Mouse (Mus musculus): ENCODE data around the gene Prmt2. TPM values are rescaled to one million over a fixed set of nuclear protein-coding genes. Genes with fewer than 3 reads are reported as not detected.

Prmt2 gene
- polyA plus RNA-seq, 1 experiment, result 50.2 TPM

DNA sequence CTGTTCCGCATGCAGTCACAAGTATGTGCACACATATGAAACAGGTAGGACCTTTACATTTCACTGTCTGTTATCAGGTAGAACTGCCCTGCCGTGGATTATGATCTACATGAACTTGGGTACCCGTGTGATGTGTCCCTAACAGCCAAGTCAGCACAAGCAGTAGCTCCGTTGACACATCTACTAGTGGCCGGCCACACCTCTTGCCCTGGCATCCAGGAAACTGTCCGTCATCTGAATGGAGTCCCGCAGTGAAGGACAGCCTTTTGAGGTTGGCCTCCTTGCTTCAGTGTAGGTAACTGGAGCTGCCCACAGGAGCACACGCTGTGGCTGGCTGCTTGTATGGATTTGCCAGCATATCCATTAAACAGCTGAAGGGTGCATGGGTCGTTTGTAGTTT, 19.4 kb downstream of the Prmt2 start:
- Histone ChIP-seq H3K4me3 (ENCODE audit: insufficient read depth, poor library complexity, severe bottlenecking) (no peak overlapping the region), H3K36me3 (ENCODE audit: control insufficient read depth, insufficient read depth) (peaks cover 46% of the 10 kb centered on the region), H3K27me3 (ENCODE audit: control insufficient read depth, insufficient read depth, insufficient read length) (no peaks in the 10 kb centered on the region), H3ac (ENCODE audit: control insufficient read depth, insufficient read length, low read depth) (no peak overlapping the region), H3K79me2 (ENCODE audit: control insufficient read depth, insufficient read depth) (no peaks in the 10 kb centered on the region), H3K79me3 (ENCODE audit: low read depth) (no peaks in the 10 kb centered on the region)
- TF ChIP-seq MYOD1 (IDR thresholded peaks at IDR 0.05; ENCODE audit: control insufficient read depth, insufficient read length, low read depth) (no peak), USF1 (IDR thresholded peaks at IDR 0.05; ENCODE audit: low read depth) (no peak), MYOG (IDR thresholded peaks at IDR 0.05; ENCODE audit: control insufficient read depth, extremely low read depth, insufficient read length) (no peak), FOSL1 (IDR thresholded peaks at IDR 0.05; ENCODE audit: insufficient read depth, low read length, poor library complexity, severe bottlenecking) (no peak), MAX (IDR thresholded peaks at IDR 0.05) (no peak), CEBPB (IDR thresholded peaks at IDR 0.05; ENCODE audit: low read depth) (no peak), CTCF (IDR thresholded peaks at IDR 0.05; ENCODE audit: control insufficient read depth, insufficient read depth, insufficient read length) (no peak)

DNA sequence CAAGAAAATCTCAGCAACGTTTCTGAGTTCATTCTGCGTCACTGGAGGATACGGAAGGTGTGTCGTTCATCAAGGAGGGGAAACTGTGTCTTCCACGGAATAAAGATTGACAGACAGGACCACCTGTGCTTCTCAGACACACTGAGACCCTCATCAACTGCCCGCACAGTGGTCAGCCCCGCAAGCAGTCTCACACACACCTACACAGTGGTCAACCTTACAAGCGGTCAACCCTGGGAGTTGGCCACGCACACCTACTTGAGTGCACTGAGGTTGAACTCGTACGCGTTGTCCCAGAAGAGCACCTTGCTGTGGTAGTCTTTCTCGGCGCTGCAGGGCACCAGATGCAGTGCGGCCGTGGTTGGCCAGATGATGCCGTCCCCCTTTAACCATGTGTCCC, 20.6 kb downstream of the Prmt2 start:
- no peak overlapping the region for H3ac ChIP-seq (ENCODE audit: control insufficient read depth, insufficient read length, low read depth)
- TF ChIP-seq FOSL1 (IDR thresholded peaks at IDR 0.05; ENCODE audit: insufficient read depth, low read length, poor library complexity, severe bottlenecking) (no peak), MAX (IDR thresholded peaks at IDR 0.05) (no peak), MYOG (IDR thresholded peaks at IDR 0.05; ENCODE audit: control insufficient read depth, extremely low read depth, insufficient read length) (no peak), CEBPB (IDR thresholded peaks at IDR 0.05; ENCODE audit: low read depth) (no peak), CTCF (IDR thresholded peaks at IDR 0.05; ENCODE audit: control insufficient read depth, insufficient read depth, insufficient read length) (no peak), MYOD1 (IDR thresholded peaks at IDR 0.05; ENCODE audit: control insufficient read depth, insufficient read length, low read depth) (no peak), USF1 (IDR thresholded peaks at IDR 0.05; ENCODE audit: low read depth) (no peak)
- no peaks in the 10 kb centered on the region for H3K27me3 ChIP-seq (ENCODE audit: control insufficient read depth, insufficient read depth, insufficient read length)
- H3K79me2 ChIP-seq (ENCODE audit: control insufficient read depth, insufficient read depth), result no peaks in the 10 kb centered on the region
- peaks cover 46% of the 10 kb centered on the region for H3K36me3 ChIP-seq (ENCODE audit: control insufficient read depth, insufficient read depth)
- H3K79me3 ChIP-seq (ENCODE audit: low read depth), result no peaks in the 10 kb centered on the region
- H3K4me3 ChIP-seq (ENCODE audit: insufficient read depth, poor library complexity, severe bottlenecking), result no peak overlapping the region

DNA sequence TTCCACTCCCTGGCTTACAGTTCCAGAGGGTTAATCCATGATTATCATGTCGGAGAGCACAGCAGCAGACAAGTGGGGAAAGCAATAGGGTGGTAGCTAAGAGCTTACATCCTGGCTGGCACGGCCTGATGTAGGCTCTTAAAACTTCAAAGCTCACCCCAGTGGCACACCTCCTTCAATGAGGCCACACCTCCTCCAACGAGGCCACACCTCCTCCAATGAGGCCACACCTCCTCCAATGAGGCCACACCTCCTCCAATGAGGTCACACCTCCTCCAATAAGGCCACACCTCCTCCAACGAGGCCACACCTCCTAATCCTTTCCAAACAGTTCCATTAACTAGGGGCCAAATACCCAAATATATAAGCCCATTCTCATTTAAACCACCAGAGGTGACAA, 23.5 kb downstream of the Prmt2 start:
- no peak for TF ChIP-seq MYOD1 (IDR thresholded peaks at IDR 0.05; ENCODE audit: control insufficient read depth, insufficient read length, low read depth)
- TF ChIP-seq MYOG (IDR thresholded peaks at IDR 0.05; ENCODE audit: control insufficient read depth, extremely low read depth, insufficient read length), result no peak
- no peak for TF ChIP-seq FOSL1 (IDR thresholded peaks at IDR 0.05; ENCODE audit: insufficient read depth, low read length, poor library complexity, severe bottlenecking)
- TF ChIP-seq USF1 (IDR thresholded peaks at IDR 0.05; ENCODE audit: low read depth), result no peak
- TF ChIP-seq MAX (IDR thresholded peaks at IDR 0.05), result no peak
- no peak for TF ChIP-seq CTCF (IDR thresholded peaks at IDR 0.05; ENCODE audit: control insufficient read depth, insufficient read depth, insufficient read length)
- no peak for TF ChIP-seq CEBPB (IDR thresholded peaks at IDR 0.05; ENCODE audit: low read depth)
- Histone ChIP-seq H3K36me3 (ENCODE audit: control insufficient read depth, insufficient read depth) (peaks cover 39% of the 10 kb centered on the region), H3K4me3 (ENCODE audit: insufficient read depth, poor library complexity, severe bottlenecking) (no peak overlapping the region), H3ac (ENCODE audit: control insufficient read depth, insufficient read length, low read depth) (no peak overlapping the region), H3K79me3 (ENCODE audit: low read depth) (no peaks in the 10 kb centered on the region), H3K27me3 (ENCODE audit: control insufficient read depth, insufficient read depth, insufficient read length) (no peaks in the 10 kb centered on the region), H3K79me2 (ENCODE audit: control insufficient read depth, insufficient read depth) (no peaks in the 10 kb centered on the region)

DNA sequence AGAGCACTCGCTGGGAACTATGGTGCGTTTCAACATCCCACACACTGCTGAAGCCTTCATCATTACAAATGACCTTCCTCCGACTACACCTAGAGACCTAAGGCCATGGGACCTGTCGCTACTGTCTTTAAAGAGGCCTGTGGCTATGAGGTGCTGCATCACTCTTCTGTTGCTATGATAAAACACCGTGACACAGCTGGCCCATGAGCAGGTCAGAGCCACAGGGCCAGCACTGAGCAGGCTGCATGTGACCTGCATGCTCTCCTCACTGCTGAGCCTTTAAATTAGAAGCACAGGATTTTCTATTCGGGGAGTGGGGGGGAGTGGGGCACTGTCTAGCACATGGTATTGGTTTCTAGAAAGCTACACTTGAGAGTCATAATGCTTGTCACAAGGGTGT, 25.5 kb downstream of the Prmt2 start:
- H3K79me3 ChIP-seq (ENCODE audit: low read depth), result no peaks in the 10 kb centered on the region
- H3ac ChIP-seq (ENCODE audit: control insufficient read depth, insufficient read length, low read depth), result no peak overlapping the region
- peaks cover 52% of the 10 kb centered on the region for H3K36me3 ChIP-seq (ENCODE audit: control insufficient read depth, insufficient read depth)
- H3K79me2 ChIP-seq (ENCODE audit: control insufficient read depth, insufficient read depth), result no peaks in the 10 kb centered on the region
- H3K27me3 ChIP-seq (ENCODE audit: control insufficient read depth, insufficient read depth, insufficient read length), result no peaks in the 10 kb centered on the region
- no peak for TF ChIP-seq CTCF (IDR thresholded peaks at IDR 0.05; ENCODE audit: control insufficient read depth, insufficient read depth, insufficient read length)
- no peak overlapping the region for H3K4me3 ChIP-seq (ENCODE audit: insufficient read depth, poor library complexity, severe bottlenecking)

DNA sequence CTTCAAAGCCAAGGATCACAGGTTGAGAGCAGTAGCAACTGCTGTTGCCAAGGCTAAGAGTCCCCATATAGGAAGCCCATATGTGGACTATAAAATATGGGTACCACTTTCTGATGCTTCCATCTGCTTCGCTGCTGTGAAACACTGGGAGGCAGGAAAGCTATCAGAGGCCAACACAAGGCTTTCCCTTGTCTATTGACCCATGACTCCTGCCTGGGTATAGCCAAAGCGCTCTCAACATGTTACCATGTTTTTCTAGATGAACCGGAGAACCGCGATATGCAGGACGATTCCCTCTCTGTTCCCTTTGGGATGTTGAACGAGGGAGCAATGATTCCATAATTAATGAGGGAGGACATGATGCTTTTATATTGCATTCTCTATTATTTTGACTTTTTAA, 26.9 kb downstream of the Prmt2 start:
- Histone ChIP-seq H3K79me2 (ENCODE audit: control insufficient read depth, insufficient read depth) (no peaks in the 10 kb centered on the region), H3K36me3 (ENCODE audit: control insufficient read depth, insufficient read depth) (peaks cover 44% of the 10 kb centered on the region), H3K79me3 (ENCODE audit: low read depth) (no peaks in the 10 kb centered on the region), H3K4me3 (ENCODE audit: insufficient read depth, poor library complexity, severe bottlenecking) (no peak overlapping the region), H3ac (ENCODE audit: control insufficient read depth, insufficient read length, low read depth) (no peak overlapping the region), H3K27me3 (ENCODE audit: control insufficient read depth, insufficient read depth, insufficient read length) (no peaks in the 10 kb centered on the region)
- TF ChIP-seq USF1 (IDR thresholded peaks at IDR 0.05; ENCODE audit: low read depth), result no peak
- TF ChIP-seq CEBPB (IDR thresholded peaks at IDR 0.05; ENCODE audit: low read depth), result no peak
- no peak for TF ChIP-seq FOSL1 (IDR thresholded peaks at IDR 0.05; ENCODE audit: insufficient read depth, low read length, poor library complexity, severe bottlenecking)
- no peak for TF ChIP-seq MYOD1 (IDR thresholded peaks at IDR 0.05; ENCODE audit: control insufficient read depth, insufficient read length, low read depth)

DNA sequence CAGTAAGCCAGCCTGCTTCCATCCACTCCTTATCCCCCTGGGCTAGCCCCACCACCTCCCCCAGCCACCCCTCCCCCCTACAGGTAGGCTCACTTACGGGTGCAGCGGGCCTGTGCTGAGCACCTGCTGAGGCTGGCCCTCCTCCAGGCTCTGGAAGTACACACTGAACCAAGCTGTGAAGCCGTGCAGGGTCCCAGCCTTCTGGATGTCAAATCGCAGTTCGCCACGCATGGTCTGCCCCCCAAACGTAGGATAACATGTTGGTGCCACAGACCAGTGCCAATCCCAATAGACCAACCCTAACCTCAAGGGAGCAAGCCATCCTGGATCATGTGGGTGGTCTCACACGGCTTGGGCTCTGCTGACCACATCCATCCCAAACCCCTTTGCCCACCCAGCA, 28.4 kb downstream of the Prmt2 start:
- TF ChIP-seq CTCF (IDR thresholded peaks at IDR 0.05; ENCODE audit: control insufficient read depth, insufficient read depth, insufficient read length) (no peak), USF1 (IDR thresholded peaks at IDR 0.05; ENCODE audit: low read depth) (no peak), MYOG (IDR thresholded peaks at IDR 0.05; ENCODE audit: control insufficient read depth, extremely low read depth, insufficient read length) (no peak), MYOD1 (IDR thresholded peaks at IDR 0.05; ENCODE audit: control insufficient read depth, insufficient read length, low read depth) (no peak), MAX (IDR thresholded peaks at IDR 0.05) (no peak), CEBPB (IDR thresholded peaks at IDR 0.05; ENCODE audit: low read depth) (no peak), FOSL1 (IDR thresholded peaks at IDR 0.05; ENCODE audit: insufficient read depth, low read length, poor library complexity, severe bottlenecking) (no peak)
- H3K79me3 ChIP-seq (ENCODE audit: low read depth), result no peaks in the 10 kb centered on the region
- H3ac ChIP-seq (ENCODE audit: control insufficient read depth, insufficient read length, low read depth), result no peak overlapping the region
- peaks cover 28% of the 10 kb centered on the region for H3K36me3 ChIP-seq (ENCODE audit: control insufficient read depth, insufficient read depth)
- no peaks in the 10 kb centered on the region for H3K79me2 ChIP-seq (ENCODE audit: control insufficient read depth, insufficient read depth)
- no peak overlapping the region for H3K4me3 ChIP-seq (ENCODE audit: insufficient read depth, poor library complexity, severe bottlenecking)
- no peaks in the 10 kb centered on the region for H3K27me3 ChIP-seq (ENCODE audit: control insufficient read depth, insufficient read depth, insufficient read length)
